Mouse (Mus musculus) liver, adult (tissue): Measurements from ENCODE around the gene Cpsf6.

Source experiments
- GATA4 ChIP-seq: IDR thresholded peaks from 2 replicates; pipeline ENCODE4 v1.6.1; 2014; ENCODE audit warnings: mild to moderate bottlenecking, low read length; ENCODE audit not compliant: insufficient replicate concordance

Gene Cpsf6

GRCm38 (mm10) chr10:117304371-117304770, 75.4 kb downstream of the Cpsf6 start:
- no peak for TF ChIP-seq GATA4

GRCm38 (mm10) chr10:117301688-117302087, 78.1 kb downstream of the Cpsf6 start:
- TF ChIP-seq GATA4, result no peak

- no peak for TF ChIP-seq GATA4
These were observed 79.8 kb downstream of the Cpsf6 start for GRCm38 (mm10) chr10:117299901-117300520.

GRCm38 (mm10) chr10:117299106-117299505, 80.7 kb downstream of the Cpsf6 start:
- TF ChIP-seq GATA4, result no peak

GRCm38 (mm10) chr10:117298336-117298735, 81.5 kb downstream of the Cpsf6 start:
- TF ChIP-seq GATA4, result no peak
